Mouse (Mus musculus) brain, embryonic 14.5 days (tissue): ENCODE measurements around the gene Als2cr12.

Source experiments
- CTCF ChIP-seq: fragments of 200-500 bp; IDR thresholded peaks from 2 replicates; pipeline ENCODE4 v1.5.1; 2012; ENCODE audit warnings: inconsistent platforms, mild to moderate bottlenecking, moderate library complexity, borderline replicate concordance; ENCODE audit not compliant: insufficient read depth, insufficient read length; ENCODE audit errors: extremely low read depth
- POLR2A ChIP-seq: fragments of 200-500 bp; IDR thresholded peaks from 2 replicates; pipeline ENCODE4 v1.6.1; 2012; ENCODE audit warnings: mild to moderate bottlenecking, inconsistent platforms, borderline replicate concordance; ENCODE audit not compliant: poor library complexity, insufficient read depth, insufficient read length, severe bottlenecking; ENCODE audit errors: extremely low read depth

DNA sequence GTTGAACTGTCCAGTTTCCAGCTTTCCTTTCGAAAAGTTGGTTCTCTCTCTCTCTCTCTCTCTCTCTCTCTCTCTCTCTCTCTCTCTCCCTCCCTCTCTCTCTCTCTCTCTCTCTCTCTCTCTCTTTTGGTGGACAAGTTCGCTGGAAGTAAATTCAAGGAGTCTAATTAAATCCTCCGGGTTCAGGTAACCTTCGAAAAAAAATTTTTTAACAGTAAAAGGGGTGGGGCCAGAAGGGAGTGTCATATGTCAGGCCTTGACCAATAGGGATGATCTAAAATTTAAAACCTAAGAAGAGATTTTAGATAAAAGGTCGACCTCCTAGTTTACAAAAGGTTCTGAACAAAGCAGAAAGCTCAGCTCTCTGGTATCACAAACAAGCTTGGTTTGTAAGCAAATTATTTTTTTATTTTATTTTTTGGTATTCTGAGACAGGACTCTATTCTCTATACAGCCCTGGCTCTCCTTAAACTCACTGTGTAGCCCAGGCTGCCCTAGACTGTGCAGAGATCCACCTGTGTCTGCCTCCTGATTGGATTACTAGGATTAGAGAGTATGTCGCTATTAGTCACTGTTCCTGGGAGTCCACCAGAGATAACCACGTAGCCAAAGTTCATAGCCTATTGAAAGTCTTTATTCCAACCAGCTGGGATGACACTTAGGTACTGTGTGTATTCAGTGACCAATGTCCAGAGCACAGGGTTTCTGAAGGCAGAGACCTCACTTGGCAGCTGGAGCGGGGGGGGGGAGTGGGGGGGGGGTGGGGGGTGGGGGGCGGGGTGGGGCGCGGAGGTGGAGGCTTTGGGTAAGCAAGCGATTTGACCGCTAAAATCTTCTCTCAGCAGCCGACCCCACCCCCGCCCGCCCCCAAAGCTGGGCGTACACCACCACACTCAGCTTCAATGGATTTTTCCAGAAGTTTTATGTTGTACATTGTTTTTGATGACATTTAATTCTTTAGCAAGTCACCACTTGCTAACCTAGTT is 16.6 kb upstream of the Als2cr12 start:
- TF ChIP-seq POLR2A (no peak), CTCF (no peak)
